Mouse (Mus musculus) stomach, embryonic 16.5 days (tissue): ENCODE measurements around the gene Mllt1. TPM values are rescaled to one million over a fixed set of nuclear protein-coding genes. Genes with fewer than 3 reads are reported as not detected.

Experiments
- ATAC-seq: fragments of 200-750 bp; cut with Nextera tagmentation; 2 replicates; pipeline ENCODE4 v1.8.0; 2017; ENCODE audit warnings: moderate number of reproducible peaks, moderate TSS enrichment; ENCODE audit not compliant: insufficient read depth, low FRiP score
- H3K27ac ChIP-seq: fragments of 300-500 bp; sonication (generic); 2 replicates; pipeline ENCODE4 v1.5.1; 2014; ENCODE audit warnings: low read length
- H3K27me3 ChIP-seq: fragments of 300-500 bp; sonication (generic); 2 replicates; pipeline ENCODE4 v1.6.1; 2014; ENCODE audit warnings: low read length, control low read depth, mixed read lengths; ENCODE audit not compliant: control insufficient read depth, insufficient read depth
- H3K36me3 ChIP-seq: fragments of 300-500 bp; sonication (generic); 2 replicates; pipeline ENCODE4 v1.6.1; 2014; ENCODE audit warnings: low read length; ENCODE audit not compliant: control insufficient read depth, insufficient read depth
- H3K4me1 ChIP-seq: fragments of 300-500 bp; sonication (generic); 2 replicates; pipeline ENCODE4 v1.6.1; 2014; ENCODE audit warnings: low read length, control low read depth, mixed read lengths; ENCODE audit not compliant: control insufficient read depth, insufficient read depth
- H3K4me2 ChIP-seq: fragments of 300-500 bp; sonication (generic); 2 replicates; pipeline ENCODE4 v1.6.1; 2014; ENCODE audit warnings: low read depth, low read length, mixed read lengths
- H3K4me3 ChIP-seq: fragments of 300-500 bp; sonication (generic); replicated peaks from 2 replicates; pipeline ENCODE4 v1.5.1; 2014; ENCODE audit warnings: mild to moderate bottlenecking, low read length
- H3K9ac ChIP-seq: fragments of 300-500 bp; sonication (generic); 2 replicates; pipeline ENCODE4 v1.6.1; 2014; ENCODE audit warnings: low read length
- H3K9me3 ChIP-seq: fragments of 300-500 bp; sonication (generic); replicated peaks from 2 replicates; pipeline ENCODE4 v1.6.1; 2016; ENCODE audit warnings: low read length, control low read depth; ENCODE audit not compliant: control insufficient read depth
- WGBS: fragments of 180-500 bp; shearing (Covaris S2); extraction: QIAGEN DNeasy Blood & Tissue Kit; methylation state at CpG from one replicate; pipeline ENCODE4 v1.1.7; 2014; 5-methylcytosine and 5-hydroxymethylcytosine counted together
- polyA plus RNA-seq: library from polyadenylated mRNA; unstranded; fragments of >200 nt; fragmentation: Nextera tagmentation; extraction: Ambion mirVana; gene quantifications from 2 replicates; pipeline ENCODE4 v1.2.1, GENCODE M21; 2015

Mllt1 gene
- polyA plus RNA-seq, 1 experiment from 2014 or later, result 25.5 TPM

- Histone ChIP-seq H3K4me2 (no peak overlapping the region), H3K36me3 (no peaks in the 10 kb centered on the region), H3K4me3 (no peak overlapping the region), H3K9ac (no peak overlapping the region), H3K27ac (no peak overlapping the region), H3K27me3 (no peaks in the 10 kb centered on the region), H3K4me1 (no peaks in the 10 kb centered on the region), H3K9me3 (no peaks in the 10 kb centered on the region)
- 67% methylated on average over 1 of the region's 1 CpGs for WGBS
- no peak for ATAC-seq
Observed at GRCm38 (mm10) chr17:56952639-56953038, 17.4 kb upstream of the Mllt1 start.

DNA sequence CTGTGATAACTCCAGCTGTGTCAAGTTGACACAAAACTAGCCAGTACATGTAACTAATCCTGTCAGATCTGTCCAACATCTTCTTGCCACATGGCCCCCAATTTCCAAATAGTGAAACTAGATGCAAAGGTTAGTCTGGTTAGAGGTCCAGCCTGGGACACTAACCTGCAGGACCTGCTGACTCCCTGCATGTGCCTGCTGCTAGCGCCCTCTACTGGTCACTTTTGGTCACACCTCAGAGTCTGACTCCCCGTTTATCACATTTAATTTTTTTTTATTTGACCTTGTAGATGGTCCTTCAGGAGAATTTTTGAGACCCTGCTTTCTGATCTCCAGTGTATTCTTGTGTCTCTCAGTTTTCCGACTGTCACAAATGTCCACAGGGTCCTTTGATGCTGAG, 15.7 kb upstream of the Mllt1 start:
- no peaks in the 10 kb centered on the region for H3K36me3 ChIP-seq
- no peak overlapping the region for H3K4me2 ChIP-seq
- H3K9ac ChIP-seq, result no peak overlapping the region
- H3K4me3 ChIP-seq, result no peak overlapping the region
- ATAC-seq, result no peak
- H3K27ac ChIP-seq, result no peak overlapping the region
- WGBS, result 18% methylated on average over 3 of the region's 3 CpGs
- no peaks in the 10 kb centered on the region for H3K4me1 ChIP-seq
- H3K9me3 ChIP-seq, result no peaks in the 10 kb centered on the region
- H3K27me3 ChIP-seq, result no peaks in the 10 kb centered on the region

DNA sequence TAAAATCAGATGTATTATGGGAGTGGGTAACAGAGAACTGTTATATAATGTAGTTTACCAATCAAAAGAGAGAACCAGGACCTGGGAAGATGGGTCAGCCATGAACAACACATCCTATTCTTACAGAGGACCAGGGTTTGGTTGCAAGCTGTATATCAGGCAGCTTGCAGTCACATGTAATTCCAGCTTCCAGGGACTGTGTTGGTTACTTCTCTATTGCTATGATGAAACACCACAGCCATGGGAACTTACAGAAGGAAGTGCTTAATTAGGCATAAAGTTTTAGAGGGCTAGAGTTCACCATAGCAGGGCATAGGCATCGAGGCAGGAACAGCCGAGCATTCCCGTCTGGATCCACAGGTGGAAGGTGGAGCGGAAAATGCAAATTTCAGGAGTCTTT, 3.5 kb upstream of the Mllt1 start:
- Histone ChIP-seq H3K4me3 (no peak overlapping the region), H3K36me3 (no peaks in the 10 kb centered on the region), H3K27me3 (no peaks in the 10 kb centered on the region), H3K9me3 (no peaks in the 10 kb centered on the region; the same call in 1 of the 2 replicates), H3K9ac (no peak overlapping the region), H3K4me1 (peaks cover 9% of the 10 kb centered on the region), H3K4me2 (no peak overlapping the region), H3K27ac (no peak overlapping the region)
- WGBS, result 82% methylated on average over 4 of the region's 4 CpGs
- no peak for ATAC-seq

GRCm38 (mm10) chr17:56936731-56937130, 1.5 kb upstream of the Mllt1 start:
- H3K9ac ChIP-seq, result no peak overlapping the region
- ATAC-seq, result no peak
- 90% methylated on average over 7 of the region's 7 CpGs for WGBS
- H3K36me3 ChIP-seq, result no peaks in the 10 kb centered on the region
- no peak overlapping the region for H3K4me2 ChIP-seq
- no peaks in the 10 kb centered on the region for H3K27me3 ChIP-seq
- no peaks in the 10 kb centered on the region; the same call in 1 of the 2 replicates for H3K9me3 ChIP-seq
- peaks cover 11% of the 10 kb centered on the region for H3K4me1 ChIP-seq
- no peak overlapping the region for H3K27ac ChIP-seq
- H3K4me3 ChIP-seq, result no peak overlapping the region

DNA sequence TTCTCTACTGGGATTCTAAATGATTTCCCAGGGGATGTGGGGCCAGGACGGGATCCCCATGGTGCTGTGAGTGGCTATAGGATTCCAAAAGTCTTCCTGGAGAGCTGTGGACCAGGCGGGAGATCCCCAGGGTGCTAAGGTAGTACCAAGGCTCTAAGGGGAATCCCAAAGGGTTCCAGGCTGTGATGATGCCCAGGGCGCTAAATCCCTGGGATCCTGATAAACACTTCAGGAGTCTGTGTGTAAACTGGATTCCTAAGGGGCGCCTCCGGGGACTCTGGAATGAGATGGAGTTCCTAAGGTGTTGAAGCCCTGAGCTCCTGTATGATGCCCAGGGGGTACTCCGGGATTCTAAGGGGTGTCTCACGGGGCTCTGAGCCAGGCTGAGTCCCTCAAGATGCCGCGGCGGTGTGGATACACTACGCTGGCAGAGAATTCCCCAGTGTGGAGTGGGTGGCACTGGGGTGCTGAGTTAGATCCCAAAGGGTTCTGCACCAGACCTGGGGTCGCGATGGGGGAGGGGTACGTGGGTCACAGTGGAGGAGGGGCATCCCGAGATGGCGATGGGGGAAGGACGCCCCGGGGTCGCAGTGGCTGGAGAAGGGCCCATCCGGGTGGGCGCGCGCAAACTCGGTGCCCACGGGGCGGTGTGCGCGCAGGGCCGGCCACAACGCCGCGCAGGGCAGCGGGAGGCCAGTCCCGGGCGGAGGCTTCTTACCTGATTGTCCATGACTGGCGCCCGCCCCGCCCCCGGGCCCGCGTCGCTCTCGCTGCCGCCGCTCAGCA, 477 bp downstream of the Mllt1 start:
- Histone ChIP-seq H3K36me3 (no peaks in the 10 kb centered on the region), H3K4me2 (peak overlapping the region; percentile 73), H3K4me1 (peaks cover 11% of the 10 kb centered on the region), H3K4me3 (peak overlapping the region; percentile 85), H3K27ac (peak overlapping the region; percentile 60), H3K9me3 (no peaks in the 10 kb centered on the region), H3K9ac (peak overlapping the region; percentile 92), H3K27me3 (no peaks in the 10 kb centered on the region)
- WGBS, result under 1% methylated on average over 45 of the region's 45 CpGs
- ATAC-seq, result peak; percentile 55

DNA sequence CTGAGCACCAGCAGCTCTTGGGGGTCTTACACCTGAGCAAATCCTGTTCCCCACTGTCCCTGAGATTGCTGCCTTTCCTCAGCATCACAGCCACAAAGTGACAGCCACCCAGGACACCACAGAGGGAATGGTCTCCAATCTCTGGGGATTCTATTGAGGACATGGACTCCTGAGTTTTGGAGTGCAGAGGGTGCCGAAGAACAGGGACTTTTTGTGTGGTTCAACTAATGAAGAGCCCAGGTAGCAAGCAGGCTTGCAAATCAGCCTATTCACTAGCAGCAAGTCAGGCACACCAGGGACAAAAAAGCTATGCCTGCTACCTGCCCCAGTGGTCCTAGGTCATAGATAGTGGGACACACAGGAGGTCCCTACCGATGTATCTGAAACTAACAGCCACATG, 1.8 kb downstream of the Mllt1 start:
- Histone ChIP-seq H3K4me2 (no peak overlapping the region), H3K9me3 (no peaks in the 10 kb centered on the region), H3K9ac (no peak overlapping the region), H3K4me3 (no peak overlapping the region), H3K4me1 (peaks cover 13% of the 10 kb centered on the region), H3K27me3 (no peaks in the 10 kb centered on the region), H3K27ac (no peak overlapping the region), H3K36me3 (no peaks in the 10 kb centered on the region)
- 87% methylated on average over 2 of the region's 2 CpGs for WGBS
- ATAC-seq, result no peak

DNA sequence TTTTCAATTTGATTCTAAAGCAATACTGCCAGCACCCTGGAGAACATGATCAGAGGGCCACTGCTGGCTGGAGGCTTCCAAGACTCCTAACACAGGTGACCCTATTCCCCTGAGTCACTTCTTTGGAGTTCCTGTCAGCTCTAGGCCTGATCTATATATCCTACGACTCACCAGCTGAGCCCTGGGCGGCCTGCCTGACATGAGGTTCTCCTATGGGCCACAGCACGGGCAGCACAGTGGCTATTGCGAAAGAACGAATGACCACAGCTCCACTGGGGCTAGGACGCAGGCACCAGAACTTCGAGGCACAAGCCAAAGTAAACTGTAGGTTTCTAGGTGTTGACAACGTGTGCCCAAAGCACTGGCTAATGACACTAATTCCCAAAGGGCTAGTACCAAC, 5.2 kb downstream of the Mllt1 start:
- no peaks in the 10 kb centered on the region for H3K36me3 ChIP-seq
- H3K9ac ChIP-seq, result no peak overlapping the region
- no peaks in the 10 kb centered on the region for H3K9me3 ChIP-seq
- H3K4me3 ChIP-seq, result no peak overlapping the region
- 76% methylated on average over 8 of the region's 8 CpGs for WGBS
- no peaks in the 10 kb centered on the region for H3K27me3 ChIP-seq
- peaks cover 13% of the 10 kb centered on the region for H3K4me1 ChIP-seq
- no peak overlapping the region for H3K4me2 ChIP-seq
- no peak overlapping the region for H3K27ac ChIP-seq
- no peak for ATAC-seq

GRCm38 (mm10) chr17:56929530-56929929, 5.7 kb downstream of the Mllt1 start:
- Histone ChIP-seq H3K9ac (no peak overlapping the region), H3K4me2 (no peak overlapping the region), H3K36me3 (no peaks in the 10 kb centered on the region), H3K4me3 (no peak overlapping the region), H3K27me3 (no peaks in the 10 kb centered on the region), H3K4me1 (peaks cover 12% of the 10 kb centered on the region), H3K9me3 (no peaks in the 10 kb centered on the region), H3K27ac (no peak overlapping the region)
- no peak for ATAC-seq
- WGBS, result 81% methylated on average over 1 of the region's 1 CpGs

- Histone ChIP-seq H3K27ac (no peak overlapping the region), H3K4me1 (peaks cover 7% of the 10 kb centered on the region), H3K27me3 (no peaks in the 10 kb centered on the region), H3K36me3 (no peaks in the 10 kb centered on the region), H3K4me2 (no peak overlapping the region), H3K9ac (no peak overlapping the region), H3K9me3 (no peaks in the 10 kb centered on the region), H3K4me3 (no peak overlapping the region)
- no peak for ATAC-seq
Observed at GRCm38 (mm10) chr17:56929101-56929500, 6.1 kb downstream of the Mllt1 start.
